Mouse (Mus musculus): ENCODE measurements at regions not wholly inside any gene's neighbourhood (a gene's known extent, or its start where the extent isn't known, plus 50 kb on each side); places are given as distances from the start of the nearest gene placed in this dataset.

GRCm38 (mm10) chr9:69652106-69652505 is 108.6 kb downstream of the Foxb1 start:
- Histone ChIP-seq H3K36me3 (ENCODE audit: control insufficient read depth in 1 of 2, insufficient read depth in 2 of 2, low read length in 2 of 2) (no peaks in the 10 kb centered on the region), H3K9ac (ENCODE audit: control insufficient read depth, low read depth, low read length, poor library complexity, severe bottlenecking) (no peak overlapping the region), H3K79me2 (ENCODE audit: control insufficient read depth, insufficient read depth, low read length, poor library complexity) (no peaks in the 10 kb centered on the region), H3K27me3 (ENCODE audit: control insufficient read depth in 1 of 2, insufficient read depth in 2 of 2, low read length in 2 of 2) (no peaks in the 10 kb centered on the region), H3K9me3 (replicated peaks; ENCODE audit: insufficient read depth, low read length) (no peaks in the 10 kb centered on the region), H3K4me1 (ENCODE audit: control insufficient read depth in 1 of 2, insufficient read depth in 2 of 2, low read length in 2 of 2) (no peaks in the 10 kb centered on the region), H3K4me3 (ENCODE audit: control insufficient read depth in 1 of 2, insufficient read depth in 1 of 2, low read depth in 2 of 2, low read length in 2 of 2) (no peak overlapping the region), H3K27ac (ENCODE audit: control insufficient read depth, low read depth, low read length) (no peak overlapping the region)
- DNase-seq (ENCODE audit: low read depth, low spot score): no peak
- no peak for TF ChIP-seq CHD1 (IDR thresholded peaks at IDR 0.05; ENCODE audit: low read depth, low read length)

- no peak for DNase-seq (ENCODE audit: low read depth, low spot score)
- no peak overlapping the region for H3K27ac ChIP-seq (ENCODE audit: control insufficient read depth, low read depth, low read length)
- H3K27me3 ChIP-seq (ENCODE audit: control insufficient read depth in 1 of 2, insufficient read depth in 2 of 2, low read length in 2 of 2): no peaks in the 10 kb centered on the region
- H3K4me1 ChIP-seq (ENCODE audit: control insufficient read depth in 1 of 2, insufficient read depth in 2 of 2, low read length in 2 of 2): no peaks in the 10 kb centered on the region
- H3K9ac ChIP-seq (ENCODE audit: control insufficient read depth, low read depth, low read length, poor library complexity, severe bottlenecking): no peak overlapping the region
- no peak for TF ChIP-seq EP300 (IDR thresholded peaks at IDR 0.05; ENCODE audit: low read depth in 1 of 2, low read length in 2 of 2)
- TF ChIP-seq JUND (IDR thresholded peaks at IDR 0.05; ENCODE audit: low read depth, low read length): no peak
- TF ChIP-seq ZKSCAN1 (IDR thresholded peaks at IDR 0.05; ENCODE audit: low read depth, low read length): no peak
- no peaks in the 10 kb centered on the region for H3K36me3 ChIP-seq (ENCODE audit: control insufficient read depth in 1 of 2, insufficient read depth in 2 of 2, low read length in 2 of 2)
- H3K4me3 ChIP-seq (ENCODE audit: control insufficient read depth in 1 of 2, insufficient read depth in 1 of 2, low read depth in 2 of 2, low read length in 2 of 2): no peak overlapping the region
- no peaks in the 10 kb centered on the region for H3K79me2 ChIP-seq (ENCODE audit: control insufficient read depth, insufficient read depth, low read length, poor library complexity)
- no peaks in the 10 kb centered on the region for H3K9me3 ChIP-seq (replicated peaks; ENCODE audit: insufficient read depth, low read length)
These were observed 109.1 kb downstream of the Foxb1 start for GRCm38 (mm10) chr9:69651608-69652007.

DNA sequence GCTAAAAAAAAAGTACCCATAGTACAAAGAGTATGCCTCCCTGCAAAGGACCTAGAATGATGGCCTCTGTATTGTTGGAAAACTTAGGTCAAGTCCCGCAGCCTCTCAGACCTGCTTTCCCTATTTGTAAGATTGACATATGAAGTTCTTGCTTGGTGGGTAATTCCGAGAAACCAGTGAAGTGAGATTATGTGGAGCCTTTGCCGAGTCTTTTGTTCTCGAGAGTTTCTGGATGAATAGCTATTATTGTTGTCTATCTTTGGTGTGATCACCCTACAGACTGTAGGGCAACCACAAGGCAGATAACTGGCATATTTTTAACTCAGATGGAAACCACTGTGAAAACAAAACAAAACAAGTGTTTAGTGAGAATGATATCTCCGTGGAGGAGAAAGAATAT is 118.1 kb downstream of the Foxb1 start:
- Histone ChIP-seq H3K9me3 (replicated peaks; ENCODE audit: insufficient read depth, low read length) (no peaks in the 10 kb centered on the region), H3K27me3 (ENCODE audit: control insufficient read depth in 1 of 2, insufficient read depth in 2 of 2, low read length in 2 of 2) (no peaks in the 10 kb centered on the region), H3K9ac (ENCODE audit: control insufficient read depth, low read depth, low read length, poor library complexity, severe bottlenecking) (no peak overlapping the region), H3K4me3 (ENCODE audit: control insufficient read depth in 1 of 2, insufficient read depth in 1 of 2, low read depth in 2 of 2, low read length in 2 of 2) (no peak overlapping the region), H3K79me2 (ENCODE audit: control insufficient read depth, insufficient read depth, low read length, poor library complexity) (no peaks in the 10 kb centered on the region), H3K36me3 (ENCODE audit: control insufficient read depth in 1 of 2, insufficient read depth in 2 of 2, low read length in 2 of 2) (no peaks in the 10 kb centered on the region), H3K4me1 (ENCODE audit: control insufficient read depth in 1 of 2, insufficient read depth in 2 of 2, low read length in 2 of 2) (no peaks in the 10 kb centered on the region), H3K27ac (ENCODE audit: control insufficient read depth, low read depth, low read length) (no peak overlapping the region)
- DNase-seq (ENCODE audit: low read depth, low spot score): no peak
- TF ChIP-seq POLR2AphosphoS5 (IDR thresholded peaks at IDR 0.05; ENCODE audit: borderline replicate concordance, low read depth, low read length) (no peak), MAZ (IDR thresholded peaks at IDR 0.05; ENCODE audit: low read depth, low read length) (no peak), USF2 (IDR thresholded peaks at IDR 0.05; ENCODE audit: borderline replicate concordance in 1 of 2, insufficient read depth in 1 of 2, low read depth in 1 of 2, low read length in 2 of 2) (no peak), ZMIZ1 (IDR thresholded peaks at IDR 0.05; ENCODE audit: low read depth, low read length) (no peak), ZC3H11A (IDR thresholded peaks at IDR 0.05; ENCODE audit: low read depth, low read length) (no peak), ZNF384 (IDR thresholded peaks at IDR 0.05; ENCODE audit: low read depth, low read length) (no peak), NRF1 (IDR thresholded peaks at IDR 0.05; ENCODE audit: insufficient read depth, low read depth, low read length, poor library complexity, severe bottlenecking) (no peak), TBP (IDR thresholded peaks at IDR 0.05; ENCODE audit: low read depth, low read length) (no peak), RAD21 (IDR thresholded peaks at IDR 0.05; ENCODE audit: low read depth, low read length) (no peak), BHLHE40 (IDR thresholded peaks at IDR 0.05; ENCODE audit: borderline replicate concordance, low read depth, low read length) (no peak), NELFE (IDR thresholded peaks at IDR 0.05; ENCODE audit: low read depth, low read length) (no peak), JUND (IDR thresholded peaks at IDR 0.05; ENCODE audit: low read depth, low read length) (no peak), MYB (IDR thresholded peaks at IDR 0.05; ENCODE audit: low read depth, low read length) (no peak), SIN3A (IDR thresholded peaks at IDR 0.05; ENCODE audit: low read length) (no peak), SMC3 (IDR thresholded peaks at IDR 0.05; ENCODE audit: low read depth, low read length) (no peak), GATA1 (IDR thresholded peaks at IDR 0.05; ENCODE audit: low read depth, low read length) (no peak), MAX (IDR thresholded peaks at IDR 0.05; ENCODE audit: low read length) (no peak), ZKSCAN1 (IDR thresholded peaks at IDR 0.05; ENCODE audit: low read depth, low read length) (no peak), USF1 (IDR thresholded peaks at IDR 0.05; ENCODE audit: low read depth, low read length) (no peak)

Data from MEL (cell line).